Mouse (Mus musculus) liver, postnatal 0 days (tissue): ENCODE data around the gene Slc38a1.

Experiments
- CTCF ChIP-seq: sonication (generic); IDR thresholded peaks from 2 replicates; pipeline ENCODE4 v1.5.1; 2016; ENCODE audit warnings: antibody characterized with exemption, low read depth
- EP300 ChIP-seq: IDR thresholded peaks from 2 replicates; pipeline ENCODE4 v1.6.1; 2016; ENCODE audit warnings: antibody characterized with exemption, low read depth, mild to moderate bottlenecking

GRCm38 (mm10) chr15:96640291-96640985 lies 2.3 kb downstream of the Slc38a1 start:
- TF ChIP-seq EP300 (no peak), CTCF (no peak)
